Mouse (Mus musculus) spleen, postnatal 10 days (tissue): ENCODE results near the gene Ptpn3.
A peak's percentile ranks its signal among the peaks of the same experiment; 100 is the strongest.

Experiments used
- DNase-seq, 2 experiments: peaks; one replicate each; pipeline ENCODE4 v3.0.0; 2021 to 2022; ENCODE audit warnings: low spot score in 2 of 2

Ptpn3 gene

DNA sequence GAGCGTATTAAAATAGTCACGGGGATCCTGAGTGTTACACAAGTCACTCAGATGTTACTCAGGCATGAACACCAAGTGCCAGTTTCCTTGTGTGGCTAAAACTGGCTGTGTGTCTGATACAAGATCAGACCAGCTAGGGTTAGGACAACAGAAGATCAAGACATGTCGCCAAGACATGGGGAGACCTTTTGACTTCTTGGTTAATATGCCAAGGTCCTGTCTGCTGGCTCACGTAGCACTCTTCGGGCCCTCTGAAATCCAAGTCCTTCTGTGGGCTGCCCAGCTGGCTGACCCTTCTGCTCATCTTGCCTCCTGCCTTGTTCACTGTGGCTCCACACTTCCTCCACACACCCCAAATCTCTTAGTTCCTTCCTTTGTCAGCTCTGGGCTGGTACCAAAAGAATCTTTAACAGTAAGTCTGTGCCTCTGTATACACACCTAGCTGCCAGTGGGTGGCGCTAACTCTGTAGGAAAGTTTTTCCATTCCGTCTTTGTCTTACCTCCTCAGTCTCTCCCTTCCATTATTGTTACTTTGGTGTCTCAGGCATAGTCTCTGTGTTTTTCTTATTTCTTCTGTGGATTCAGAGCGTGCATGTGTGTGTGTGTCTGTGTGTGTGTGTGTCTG is 38.5 kb downstream of the Ptpn3 start:
- DNase-seq, result peak in 1 of 2 experiments; percentile 22

DNA sequence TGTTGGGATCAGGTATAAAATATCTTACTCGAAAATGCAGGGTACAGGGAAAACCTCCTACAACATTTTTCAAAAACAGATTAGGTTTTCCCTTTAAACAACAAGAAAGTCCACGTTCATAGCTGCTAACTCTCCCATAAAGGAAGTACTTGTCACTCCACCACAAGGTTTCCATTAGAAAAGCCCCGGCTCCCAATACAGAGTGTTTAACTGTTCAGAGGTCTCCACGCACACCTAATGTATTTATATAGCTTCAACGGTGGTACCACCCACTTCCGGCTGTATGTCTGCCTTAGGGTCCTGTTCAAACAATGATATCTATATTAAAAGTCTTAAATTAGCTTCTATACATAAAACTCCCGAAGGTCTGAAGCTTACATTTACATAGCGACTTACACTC is 39.2 kb downstream of the Ptpn3 start:
- DNase-seq, result no peak

- no peak for DNase-seq
Measured at GRCm38 (mm10) chr4:57261813-57262212, 39.8 kb downstream of the Ptpn3 start.

GRCm38 (mm10) chr4:57258159-57259035 is 43.2 kb downstream of the Ptpn3 start:
- no peak for DNase-seq

GRCm38 (mm10) chr4:57257409-57257808 is 44.2 kb downstream of the Ptpn3 start:
- DNase-seq, result no peak

- no peak for DNase-seq
Measured at GRCm38 (mm10) chr4:57256761-57257160, 44.9 kb downstream of the Ptpn3 start.

DNA sequence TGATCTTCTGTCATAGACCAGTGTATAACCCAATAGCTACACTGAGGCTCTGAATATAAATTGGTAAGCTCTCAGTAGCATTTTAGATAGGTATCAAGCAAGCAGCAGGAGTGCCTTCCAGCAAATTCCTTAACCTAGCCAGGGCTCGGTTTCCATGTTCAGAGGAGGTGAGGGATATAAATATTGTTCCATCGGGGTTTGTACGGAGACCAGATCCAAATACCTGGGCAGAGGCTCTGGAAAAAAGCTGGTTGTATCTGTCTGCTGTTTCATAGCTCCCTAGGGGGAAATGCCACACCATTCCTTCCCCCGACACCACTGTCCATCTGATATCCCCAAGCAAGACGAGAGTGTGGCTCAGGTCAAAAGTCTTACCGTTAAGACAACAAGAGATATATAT is 47.2 kb downstream of the Ptpn3 start:
- no peak for DNase-seq

GRCm38 (mm10) chr4:57250636-57251035 is 51.0 kb downstream of the Ptpn3 start:
- DNase-seq, result no peak

DNA sequence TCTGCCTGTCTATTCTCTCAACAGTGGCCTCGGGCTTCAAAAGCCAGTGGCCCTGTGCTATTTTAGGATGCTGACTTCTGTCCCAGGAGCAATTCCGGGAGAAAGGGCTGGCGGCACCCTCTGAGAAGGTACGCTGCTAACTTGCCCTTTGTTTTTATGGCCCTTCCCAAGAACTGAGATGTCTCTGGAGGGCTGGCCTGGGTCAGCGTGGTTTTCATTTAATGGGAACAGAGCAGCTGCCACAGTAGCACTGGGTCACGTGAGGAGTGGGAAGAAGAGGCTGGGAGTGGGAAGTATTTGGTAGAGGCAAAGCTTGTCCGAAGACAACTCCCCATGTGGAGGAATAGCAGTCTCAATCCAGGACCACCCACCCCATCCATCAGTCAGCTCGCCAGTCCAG is 52.5 kb downstream of the Ptpn3 start:
- no peak for DNase-seq

GRCm38 (mm10) chr4:57244874-57245273 is 56.8 kb downstream of the Ptpn3 start:
- no peak for DNase-seq

DNA sequence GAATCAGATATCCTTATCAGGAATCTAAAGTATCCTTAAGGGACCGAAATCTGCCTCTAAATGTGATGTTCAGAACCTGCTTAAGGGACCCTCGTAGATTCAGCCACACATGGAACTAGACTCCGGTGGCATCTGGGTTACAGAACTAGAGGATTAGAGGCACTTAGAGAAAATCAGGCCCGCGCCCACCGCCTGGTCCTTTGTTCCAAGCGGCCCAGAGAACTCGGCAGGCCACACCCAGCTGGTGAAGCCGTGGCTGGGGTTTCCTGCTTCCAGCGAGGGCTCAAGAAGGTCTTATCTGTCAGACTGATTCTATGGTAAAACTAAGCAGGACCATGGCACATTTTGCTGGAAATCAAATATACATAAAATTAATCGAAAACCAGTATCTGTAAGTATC is 58.3 kb downstream of the Ptpn3 start:
- no peak for DNase-seq

GRCm38 (mm10) chr4:57240934-57241333 is 60.7 kb downstream of the Ptpn3 start:
- no peak for DNase-seq

DNA sequence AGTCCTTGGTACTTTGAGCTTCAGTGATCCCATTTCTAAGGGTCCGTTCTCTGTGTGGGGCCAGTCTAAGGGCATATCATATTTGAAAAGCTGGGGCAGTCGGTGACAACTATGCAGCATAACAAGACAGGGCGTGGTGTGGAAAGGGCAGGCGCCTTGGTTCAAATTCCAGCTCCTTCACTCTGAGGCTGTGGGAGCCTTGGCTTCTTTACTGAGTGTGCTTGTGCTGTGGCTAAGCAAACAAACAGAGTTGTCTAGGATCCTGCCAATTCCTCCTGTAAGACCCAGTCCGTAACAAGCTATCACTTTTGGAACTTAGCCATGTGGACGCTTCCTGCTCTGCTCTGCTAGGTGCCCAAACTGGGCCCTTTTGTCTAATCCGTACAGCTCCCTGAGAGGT is 61.5 kb downstream of the Ptpn3 start:
- DNase-seq, result no peak

DNA sequence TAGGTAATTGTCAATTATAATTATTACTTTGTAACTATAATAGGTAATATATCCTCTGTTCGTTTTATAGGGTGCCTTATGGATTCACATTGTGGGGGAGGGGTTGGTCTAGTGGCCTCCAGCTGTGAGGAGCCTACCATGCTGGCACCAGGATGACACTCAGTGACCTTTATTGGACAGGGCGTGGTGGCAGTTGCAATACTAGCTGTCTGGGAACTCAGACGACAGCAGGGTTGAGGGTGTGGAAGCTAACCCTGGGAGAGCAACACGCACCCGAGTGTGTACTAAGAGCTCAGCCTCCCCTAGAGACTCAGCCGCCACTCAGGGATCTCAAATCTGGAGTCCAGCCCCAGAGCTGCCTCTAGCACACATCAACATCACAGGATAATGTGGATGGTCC is 62.5 kb downstream of the Ptpn3 start:
- no peak for DNase-seq

GRCm38 (mm10) chr4:57238118-57238517 is 63.5 kb downstream of the Ptpn3 start:
- no peak for DNase-seq

DNA sequence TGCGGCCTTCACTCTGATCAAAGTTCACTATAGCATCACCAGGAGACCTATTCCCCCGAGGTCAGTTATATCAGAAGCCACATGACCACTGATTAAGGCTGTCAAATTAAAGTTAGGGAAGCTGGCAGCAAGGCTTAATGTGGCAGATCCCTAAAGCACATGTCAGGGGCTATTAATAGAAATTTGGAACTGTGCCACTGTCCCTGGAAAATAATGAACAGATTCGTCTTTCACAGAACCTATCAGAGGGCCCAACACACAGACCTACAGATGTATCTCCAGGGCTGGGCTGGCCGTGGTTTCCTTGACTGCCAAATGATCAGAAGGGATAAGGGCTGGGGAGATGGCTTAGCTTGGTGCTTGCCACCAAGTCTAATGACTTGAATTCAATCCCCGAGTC is 65.1 kb downstream of the Ptpn3 start:
- DNase-seq, result no peak

- no peak for DNase-seq
Measured at GRCm38 (mm10) chr4:57235741-57236140, 65.9 kb downstream of the Ptpn3 start.

GRCm38 (mm10) chr4:57234348-57234747 is 67.3 kb downstream of the Ptpn3 start:
- no peak for DNase-seq

DNA sequence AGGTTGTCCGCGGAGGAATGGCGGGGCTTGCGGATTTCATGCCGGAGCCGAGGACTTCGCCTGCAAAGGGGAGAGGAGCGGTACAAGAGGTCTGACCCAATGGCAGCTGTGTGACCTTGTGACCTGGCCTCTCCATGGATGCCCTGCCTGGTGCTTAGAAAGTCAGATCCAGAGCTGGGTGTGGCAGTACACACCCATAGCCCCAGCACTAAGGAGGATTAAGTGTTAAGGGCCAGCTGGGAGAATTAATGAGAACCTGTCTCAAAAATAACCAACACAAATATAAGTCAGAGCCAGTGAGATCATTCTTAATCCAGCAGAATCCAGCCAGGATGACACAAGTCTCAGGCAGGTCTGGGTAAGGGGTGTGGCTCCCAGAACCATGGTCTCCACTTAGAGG is 69.2 kb downstream of the Ptpn3 start:
- DNase-seq, result no peak

DNA sequence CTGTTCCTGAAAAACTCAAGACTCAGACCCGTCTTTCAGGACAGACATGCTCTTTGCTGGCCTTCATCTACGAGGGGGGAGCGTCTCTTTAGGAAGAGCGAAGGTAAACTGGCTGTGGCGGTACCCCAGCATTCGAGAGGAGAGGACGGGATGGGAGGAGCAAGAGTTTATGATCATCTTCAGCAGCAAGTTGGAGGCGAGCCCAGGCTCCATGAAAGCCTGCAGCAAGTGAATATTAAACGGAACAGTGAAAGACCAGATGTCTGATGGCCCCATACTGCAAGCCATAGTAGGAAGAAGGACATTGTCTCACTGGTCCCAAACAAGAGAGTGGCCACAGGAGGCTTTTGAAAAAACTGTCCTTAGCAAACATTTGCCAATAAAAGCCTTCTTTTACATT is 70.3 kb downstream of the Ptpn3 start:
- no peak for DNase-seq

DNA sequence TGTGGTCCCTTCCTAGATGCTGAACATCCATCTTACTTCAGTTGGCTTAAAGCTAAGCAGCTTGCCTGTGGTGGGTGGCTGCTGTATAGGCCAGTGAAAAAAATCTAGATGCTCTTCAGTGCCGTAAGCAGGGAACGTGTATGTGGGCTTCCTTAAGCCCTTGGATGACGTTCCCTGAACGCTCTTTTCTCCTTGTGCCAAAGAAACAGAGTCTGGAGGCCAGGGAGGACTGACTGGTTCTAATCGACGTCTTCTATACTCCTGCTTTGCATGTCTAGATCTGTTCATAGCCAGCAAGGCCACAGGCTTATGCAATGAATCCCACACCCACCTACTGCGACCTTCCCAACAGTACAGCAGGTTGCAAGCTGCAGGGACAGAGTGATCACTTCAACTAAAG is 71.3 kb downstream of the Ptpn3 start:
- no peak for DNase-seq

DNA sequence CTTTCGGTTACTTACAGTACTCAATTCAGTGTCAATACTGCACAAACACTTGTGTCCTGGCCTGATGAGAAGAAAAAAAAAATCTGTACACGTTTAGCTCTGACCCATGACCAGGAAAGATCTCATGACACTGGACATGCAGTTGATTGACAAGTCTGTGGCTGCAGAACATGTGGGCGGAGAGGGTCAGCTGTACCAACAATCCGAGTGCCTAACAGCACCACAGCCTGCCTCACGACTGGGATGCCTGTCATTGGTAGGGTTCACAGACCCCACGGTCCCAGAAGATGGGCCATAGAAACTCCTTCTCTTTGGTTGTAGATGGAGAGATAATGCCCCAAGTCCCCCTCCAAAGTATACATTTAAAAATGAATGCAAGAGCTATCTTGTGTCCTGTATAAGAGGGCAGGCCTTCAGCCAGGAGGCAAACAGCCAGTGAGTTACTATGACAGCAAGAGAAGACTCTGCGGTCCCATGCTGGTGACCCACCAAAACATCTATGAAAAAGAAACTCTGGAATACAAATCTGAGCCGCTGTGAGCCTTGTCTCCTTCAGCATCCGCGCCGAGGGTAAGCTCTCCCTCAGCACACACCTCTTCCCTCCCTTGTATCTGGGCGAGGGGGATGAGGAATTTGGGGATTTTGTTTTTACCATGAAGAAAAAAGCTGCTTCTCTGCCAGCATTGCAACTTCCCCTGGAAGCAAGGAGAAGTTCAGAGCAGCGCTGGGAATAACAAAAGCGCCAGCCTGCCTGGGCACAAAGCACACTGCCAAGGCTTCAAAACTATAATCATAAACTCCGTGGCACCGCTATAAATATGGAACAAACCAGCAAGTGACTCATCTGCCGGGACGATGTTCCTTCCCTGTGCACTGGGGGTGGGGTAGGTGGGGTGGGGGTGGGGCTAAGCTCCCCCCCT is 72.8 kb downstream of the Ptpn3 start:
- no peak for DNase-seq
